Mouse (Mus musculus): ENCODE results near the gene Hist1h4h. TPM values are rescaled to one million over a fixed set of nuclear protein-coding genes. Genes with fewer than 3 reads are reported as not detected.

Gene Hist1h4h
- 16.9 and 19.1 TPM in 2 replicates for polyA plus RNA-seq (2011; ENCODE audit: insufficient read depth, insufficient read length, low read depth, missing spikeins)

DNA sequence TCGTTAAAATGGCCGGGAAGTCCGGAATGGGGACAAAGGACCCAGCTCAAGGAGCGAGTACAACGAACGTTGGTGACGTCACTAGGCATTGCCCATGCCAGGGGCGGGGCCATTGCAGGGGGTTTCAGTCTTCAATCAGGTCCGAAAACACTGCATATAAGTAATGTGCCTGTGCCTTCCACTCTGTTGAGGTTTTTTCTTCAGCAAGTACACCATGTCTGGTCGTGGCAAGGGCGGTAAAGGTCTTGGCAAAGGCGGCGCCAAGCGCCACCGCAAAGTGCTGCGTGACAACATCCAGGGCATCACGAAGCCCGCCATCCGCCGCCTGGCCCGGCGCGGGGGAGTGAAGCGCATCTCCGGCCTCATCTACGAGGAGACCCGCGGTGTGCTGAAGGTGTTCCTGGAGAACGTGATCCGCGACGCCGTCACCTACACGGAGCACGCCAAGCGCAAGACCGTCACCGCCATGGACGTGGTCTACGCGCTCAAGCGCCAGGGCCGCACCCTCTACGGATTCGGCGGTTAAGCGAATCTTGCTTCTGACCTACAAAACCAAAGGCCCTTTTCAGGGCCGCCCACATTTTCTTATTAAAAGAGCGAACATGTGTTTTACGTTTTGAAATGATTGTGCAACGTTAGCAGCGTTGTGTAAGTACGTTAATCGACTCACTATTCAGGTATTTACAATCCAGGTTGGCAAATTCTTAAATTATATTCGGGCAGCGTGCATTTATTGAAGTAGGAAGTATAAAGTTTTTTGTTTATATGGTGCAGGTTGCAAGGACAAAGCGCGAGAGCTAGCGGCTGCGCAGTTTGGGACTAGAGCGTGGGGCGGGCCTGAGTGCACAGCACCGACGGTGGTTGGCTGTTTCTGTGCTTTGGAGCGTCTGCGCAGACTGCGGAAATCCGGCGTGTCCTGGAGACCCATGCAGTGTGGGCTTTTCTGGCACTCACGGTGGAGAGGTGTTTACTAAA lies at the start of gene Hist1h4h:
TSS of gene Hist1h4h (plus strand) at position 150 of the 975 bp plus-strand sequence.
- H3K4me1 ChIP-seq (ENCODE audit: control insufficient read depth, insufficient read depth, low read length), result no peaks in the 10 kb centered on the region
- H3K9ac ChIP-seq (ENCODE audit: low read depth, poor library complexity, severe bottlenecking), result peak within 1 kb of the TSS; percentile 84
- H3K9me3 ChIP-seq (replicated peaks; ENCODE audit: control insufficient read depth, insufficient read depth, low read length, poor library complexity, severe bottlenecking), result no peaks in the 10 kb centered on the region
- H3K27me3 ChIP-seq (ENCODE audit: control insufficient read depth, insufficient read depth, low read length, poor library complexity, severe bottlenecking), result no peaks in the 10 kb centered on the region
- peak within 1 kb of the TSS; percentile 94 for H3K27ac ChIP-seq (ENCODE audit: insufficient read depth, low read length)
- no peaks in the 10 kb centered on the region for H3K36me3 ChIP-seq (ENCODE audit: control insufficient read depth, insufficient read depth, low read length, poor library complexity, severe bottlenecking)
- H3K4me3 ChIP-seq (ENCODE audit: low read depth, low read length), result peak within 1 kb of the TSS; percentile 62
- TF ChIP-seq CTCF (IDR thresholded peaks at IDR 0.05; ENCODE audit: low read depth, low read length) (no peak), EP300 (IDR thresholded peaks at IDR 0.05; ENCODE audit: insufficient read depth, low read depth, low read length) (peak; percentile 83), POLR2A (IDR thresholded peaks at IDR 0.05; ENCODE audit: insufficient read depth, low read length) (peak; percentile 100)

GRCm38 (mm10) chr13:23483153-23483552 lies 47.7 kb upstream of the Hist1h4h start:
- Histone ChIP-seq H3K36me3 (ENCODE audit: control insufficient read depth, insufficient read depth, low read length, poor library complexity, severe bottlenecking) (no peaks in the 10 kb centered on the region), H3K27ac (ENCODE audit: insufficient read depth, low read length) (no peak overlapping the region), H3K4me3 (ENCODE audit: low read depth, low read length) (no peak overlapping the region), H3K9me3 (replicated peaks; ENCODE audit: control insufficient read depth, insufficient read depth, low read length, poor library complexity, severe bottlenecking) (no peaks in the 10 kb centered on the region), H3K9ac (ENCODE audit: low read depth, poor library complexity, severe bottlenecking) (no peak overlapping the region), H3K27me3 (ENCODE audit: control insufficient read depth, insufficient read depth, low read length, poor library complexity, severe bottlenecking) (no peaks in the 10 kb centered on the region; the same call in 1 of the 2 replicates), H3K4me1 (ENCODE audit: control insufficient read depth, insufficient read depth, low read length) (peaks cover 3% of the 10 kb centered on the region)
- TF ChIP-seq EP300 (IDR thresholded peaks at IDR 0.05; ENCODE audit: insufficient read depth, low read depth, low read length) (no peak), POLR2A (IDR thresholded peaks at IDR 0.05; ENCODE audit: insufficient read depth, low read length) (no peak), CTCF (IDR thresholded peaks at IDR 0.05; ENCODE audit: low read depth, low read length) (no peak)

DNA sequence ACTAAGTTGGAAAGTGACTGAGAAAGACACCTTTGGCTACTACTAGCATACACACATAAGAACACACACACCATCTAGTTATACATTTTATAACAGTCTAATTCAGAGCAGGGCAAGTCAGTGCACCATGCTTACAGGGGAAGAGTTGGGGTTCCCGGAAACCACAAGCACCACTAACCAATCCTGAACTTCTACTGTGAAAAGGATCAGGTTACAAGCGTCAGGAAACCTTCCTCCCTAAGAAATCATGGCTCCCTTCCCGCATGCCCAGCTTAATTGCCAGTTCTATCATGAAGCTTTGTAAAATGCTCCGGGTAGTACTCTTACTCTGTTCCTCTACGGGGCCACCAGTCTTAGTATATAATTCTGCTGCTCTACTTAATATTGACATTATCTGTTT lies 45.6 kb upstream of the Hist1h4h start:
- Histone ChIP-seq H3K4me1 (ENCODE audit: control insufficient read depth, insufficient read depth, low read length) (peaks cover 4% of the 10 kb centered on the region), H3K27ac (ENCODE audit: insufficient read depth, low read length) (no peak overlapping the region), H3K9ac (ENCODE audit: low read depth, poor library complexity, severe bottlenecking) (no peak overlapping the region), H3K9me3 (replicated peaks; ENCODE audit: control insufficient read depth, insufficient read depth, low read length, poor library complexity, severe bottlenecking) (no peaks in the 10 kb centered on the region), H3K27me3 (ENCODE audit: control insufficient read depth, insufficient read depth, low read length, poor library complexity, severe bottlenecking) (no peaks in the 10 kb centered on the region), H3K4me3 (ENCODE audit: low read depth, low read length) (no peak overlapping the region), H3K36me3 (ENCODE audit: control insufficient read depth, insufficient read depth, low read length, poor library complexity, severe bottlenecking) (no peaks in the 10 kb centered on the region)
- TF ChIP-seq POLR2A (IDR thresholded peaks at IDR 0.05; ENCODE audit: insufficient read depth, low read length), result no peak
- no peak for TF ChIP-seq CTCF (IDR thresholded peaks at IDR 0.05; ENCODE audit: low read depth, low read length)
- TF ChIP-seq EP300 (IDR thresholded peaks at IDR 0.05; ENCODE audit: insufficient read depth, low read depth, low read length), result no peak

GRCm38 (mm10) chr13:23488400-23489322 lies 42.2 kb upstream of the Hist1h4h start, which contains the start of gene Btn2a2:
Gene Btn2a2 (minus strand): TSS chr13:23488857.
- TF ChIP-seq POLR2A (IDR thresholded peaks at IDR 0.05; ENCODE audit: insufficient read depth, low read length) (no peak), CTCF (IDR thresholded peaks at IDR 0.05; ENCODE audit: low read depth, low read length) (no peak), EP300 (IDR thresholded peaks at IDR 0.05; ENCODE audit: insufficient read depth, low read depth, low read length) (no peak)
- no peaks in the 10 kb centered on the region for H3K9me3 ChIP-seq (replicated peaks; ENCODE audit: control insufficient read depth, insufficient read depth, low read length, poor library complexity, severe bottlenecking)
- no peaks in the 10 kb centered on the region for H3K27me3 ChIP-seq (ENCODE audit: control insufficient read depth, insufficient read depth, low read length, poor library complexity, severe bottlenecking)
- peak within 1 kb of the TSS; percentile 55; the same call in 1 of the 2 replicates for H3K9ac ChIP-seq (ENCODE audit: low read depth, poor library complexity, severe bottlenecking)
- peak within 1 kb of the TSS; percentile 55 for H3K4me3 ChIP-seq (ENCODE audit: low read depth, low read length)
- no peaks in the 10 kb centered on the region for H3K36me3 ChIP-seq (ENCODE audit: control insufficient read depth, insufficient read depth, low read length, poor library complexity, severe bottlenecking)
- no peak within 1 kb of the TSS for H3K27ac ChIP-seq (ENCODE audit: insufficient read depth, low read length)
- peaks cover 5% of the 10 kb centered on the region for H3K4me1 ChIP-seq (ENCODE audit: control insufficient read depth, insufficient read depth, low read length)

DNA sequence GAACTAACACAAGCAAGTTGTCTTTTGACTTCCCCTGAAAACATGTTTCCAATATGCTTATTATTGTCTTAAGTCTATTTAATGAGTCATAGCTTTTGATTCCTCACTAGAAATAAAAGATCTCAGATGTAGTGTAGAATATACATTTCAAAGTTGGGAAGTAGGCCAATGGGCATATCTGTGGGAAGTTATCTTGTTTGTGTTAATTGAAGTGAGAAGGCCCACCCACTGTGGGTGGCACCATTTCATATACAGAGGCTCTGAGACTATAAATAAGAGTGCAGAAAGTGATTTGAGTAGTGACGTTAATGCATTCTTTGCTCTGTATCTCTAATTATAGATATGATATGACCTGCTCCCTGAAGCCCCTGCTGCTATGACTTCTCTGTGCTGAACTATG lies 40.0 kb upstream of the Hist1h4h start:
- H3K4me3 ChIP-seq (ENCODE audit: low read depth, low read length), result no peak overlapping the region
- no peak overlapping the region for H3K9ac ChIP-seq (ENCODE audit: low read depth, poor library complexity, severe bottlenecking)
- no peaks in the 10 kb centered on the region for H3K9me3 ChIP-seq (replicated peaks; ENCODE audit: control insufficient read depth, insufficient read depth, low read length, poor library complexity, severe bottlenecking)
- H3K4me1 ChIP-seq (ENCODE audit: control insufficient read depth, insufficient read depth, low read length), result peaks cover 6% of the 10 kb centered on the region
- H3K36me3 ChIP-seq (ENCODE audit: control insufficient read depth, insufficient read depth, low read length, poor library complexity, severe bottlenecking), result no peaks in the 10 kb centered on the region
- TF ChIP-seq POLR2A (IDR thresholded peaks at IDR 0.05; ENCODE audit: insufficient read depth, low read length) (no peak), CTCF (IDR thresholded peaks at IDR 0.05; ENCODE audit: low read depth, low read length) (no peak), EP300 (IDR thresholded peaks at IDR 0.05; ENCODE audit: insufficient read depth, low read depth, low read length) (no peak)
- no peak overlapping the region for H3K27ac ChIP-seq (ENCODE audit: insufficient read depth, low read length)
- no peaks in the 10 kb centered on the region for H3K27me3 ChIP-seq (ENCODE audit: control insufficient read depth, insufficient read depth, low read length, poor library complexity, severe bottlenecking)
